Mouse (Mus musculus): ENCODE results near the gene Ripk4. TPM values are rescaled to one million over a fixed set of nuclear protein-coding genes. Genes with fewer than 3 reads are reported as not detected.

Gene Ripk4
- total and polyA plus RNA-seq, 3 experiments = not detected

GRCm38 (mm10) chr16:97752316-97752941 is 11.2 kb downstream of the Ripk4 start:
- no peak for TF ChIP-seq NRF1 (IDR thresholded peaks at IDR 0.05; ENCODE audit: insufficient read depth, low read depth, low read length, poor library complexity, severe bottlenecking)
- no peak for TF ChIP-seq POLR2A (IDR thresholded peaks at IDR 0.05; ENCODE audit: control insufficient read depth in 1 of 2, insufficient read depth in 1 of 2, low read depth in 1 of 2, low read length in 2 of 2, poor library complexity in 1 of 2)
- TF ChIP-seq MEF2A (IDR thresholded peaks at IDR 0.05; ENCODE audit: extremely low read depth, insufficient replicate concordance, low read depth, low read length, poor library complexity, severe bottlenecking) = no peak
- TF ChIP-seq MYC (IDR thresholded peaks at IDR 0.05; ENCODE audit: low read depth, low read length) = no peak
- no peak for TF ChIP-seq ETS1 (IDR thresholded peaks at IDR 0.05; ENCODE audit: low read depth, low read length)
- TF ChIP-seq ZNF384 (IDR thresholded peaks at IDR 0.05; ENCODE audit: low read depth, low read length) = no peak
- no peak for TF ChIP-seq TAL1 (IDR thresholded peaks at IDR 0.05; ENCODE audit: low read length)
- TF ChIP-seq EP300 (IDR thresholded peaks at IDR 0.05; ENCODE audit: low read depth in 1 of 2, low read length in 2 of 2) = no peak
- no peak for TF ChIP-seq CHD2 (IDR thresholded peaks at IDR 0.05; ENCODE audit: low read length)
- TF ChIP-seq JUND (IDR thresholded peaks at IDR 0.05; ENCODE audit: low read depth, low read length) = no peak
- DNase-seq (ENCODE audit: low read depth, low spot score) = peak; percentile 11
- peaks cover 0 to 2% of the 10 kb centered on the region in 2 experiments; a peak in 1 of 4 replicates for H3K27me3 ChIP-seq (ENCODE audit: control insufficient read depth in 1 of 2, insufficient read depth in 2 of 2, low read length in 2 of 2)

DNA sequence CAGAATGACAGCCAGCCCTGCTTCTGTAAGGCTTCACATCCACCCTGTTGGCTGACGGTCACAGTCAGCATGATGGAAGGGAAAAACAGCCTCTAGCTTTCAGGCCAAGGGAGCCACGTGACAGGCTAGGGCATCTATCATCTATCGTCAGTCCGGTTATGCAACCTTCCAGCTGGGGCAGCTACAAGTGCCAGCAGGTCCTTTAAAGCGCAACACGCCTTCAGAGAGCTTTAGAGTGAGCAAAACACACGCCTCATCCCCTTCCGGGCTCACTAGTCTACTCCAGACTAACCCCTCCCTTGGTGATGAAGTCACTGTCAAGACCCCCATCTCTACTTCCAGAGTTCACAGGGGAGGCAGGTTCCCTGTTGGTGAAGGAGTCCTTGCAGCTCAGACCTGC is 11.7 kb downstream of the Ripk4 start:
- no peak for DNase-seq (ENCODE audit: low read depth, low spot score)
- no peaks in the 10 kb centered on the region for H3K36me3 ChIP-seq (ENCODE audit: control insufficient read depth in 1 of 2, insufficient read depth in 2 of 2, low read length in 2 of 2)
- no peak for TF ChIP-seq CTCF (IDR thresholded peaks at IDR 0.05 in 2 of 3, conservative IDR thresholded peaks at IDR 0.05 in 1 of 3; ENCODE audit: control insufficient read depth in 1 of 3, insufficient read depth in 1 of 3, low read depth in 2 of 3, low read length in 3 of 3, poor library complexity in 1 of 3, severe bottlenecking in 1 of 3)
- TF ChIP-seq USF2 (IDR thresholded peaks at IDR 0.05; ENCODE audit: borderline replicate concordance in 1 of 2, insufficient read depth in 1 of 2, low read depth in 1 of 2, low read length in 2 of 2) = no peak
- TF ChIP-seq MEF2A (IDR thresholded peaks at IDR 0.05; ENCODE audit: extremely low read depth, insufficient replicate concordance, low read depth, low read length, poor library complexity, severe bottlenecking) = no peak
- TF ChIP-seq ZNF384 (IDR thresholded peaks at IDR 0.05; ENCODE audit: low read depth, low read length) = no peak
- TF ChIP-seq MYB (IDR thresholded peaks at IDR 0.05; ENCODE audit: low read depth, low read length) = no peak
- TF ChIP-seq EP300 (IDR thresholded peaks at IDR 0.05; ENCODE audit: low read depth in 1 of 2, low read length in 2 of 2) = no peak
- TF ChIP-seq TBP (IDR thresholded peaks at IDR 0.05; ENCODE audit: low read depth, low read length) = no peak
- no peak for TF ChIP-seq MAZ (IDR thresholded peaks at IDR 0.05; ENCODE audit: low read depth, low read length)
- no peak for TF ChIP-seq ETS1 (IDR thresholded peaks at IDR 0.05; ENCODE audit: low read depth, low read length)
- no peak overlapping the region for H3K4me3 ChIP-seq (ENCODE audit: control insufficient read depth in 1 of 2, insufficient read depth in 1 of 2, low read depth in 2 of 2, low read length in 2 of 2)
- H3K27ac ChIP-seq (ENCODE audit: control insufficient read depth, low read depth, low read length) = no peak overlapping the region
- H3K9ac ChIP-seq (ENCODE audit: control insufficient read depth, low read depth, low read length, poor library complexity, severe bottlenecking) = no peak overlapping the region
- no peaks in the 10 kb centered on the region; a peak in 1 of 4 replicates for H3K4me1 ChIP-seq (ENCODE audit: control insufficient read depth in 1 of 2, insufficient read depth in 2 of 2, low read length in 2 of 2)
- peaks cover 0 to 2% of the 10 kb centered on the region in 2 experiments; a peak in 1 of 4 replicates for H3K27me3 ChIP-seq (ENCODE audit: control insufficient read depth in 1 of 2, insufficient read depth in 2 of 2, low read length in 2 of 2)
- no peaks in the 10 kb centered on the region for H3K79me2 ChIP-seq (ENCODE audit: control insufficient read depth, insufficient read depth, low read length, poor library complexity)
- no peaks in the 10 kb centered on the region for H3K9me3 ChIP-seq (replicated peaks; ENCODE audit: insufficient read depth, low read length)

More at GRCm38 (mm10) chr16:97752316-97752941, 11.2 kb downstream of the Ripk4 start:
- H3K4me3 ChIP-seq (ENCODE audit: control insufficient read depth in 1 of 2, insufficient read depth in 1 of 2, low read depth in 2 of 2, low read length in 2 of 2) = no peak overlapping the region
- H3K4me1 ChIP-seq (ENCODE audit: control insufficient read depth in 1 of 2, insufficient read depth in 2 of 2, low read length in 2 of 2) = no peaks in the 10 kb centered on the region; a peak in 1 of 4 replicates
- H3K9me3 ChIP-seq (replicated peaks; ENCODE audit: insufficient read depth, low read length) = no peaks in the 10 kb centered on the region
- H3K36me3 ChIP-seq (ENCODE audit: control insufficient read depth in 1 of 2, insufficient read depth in 2 of 2, low read length in 2 of 2) = no peaks in the 10 kb centered on the region
- H3K79me2 ChIP-seq (ENCODE audit: control insufficient read depth, insufficient read depth, low read length, poor library complexity) = no peaks in the 10 kb centered on the region
- H3K27ac ChIP-seq (ENCODE audit: control insufficient read depth, low read depth, low read length) = no peak overlapping the region
- H3K9ac ChIP-seq (ENCODE audit: control insufficient read depth, low read depth, low read length, poor library complexity, severe bottlenecking) = no peak overlapping the region
